Mouse (Mus musculus): ENCODE results near the gene Shc2.

DNA sequence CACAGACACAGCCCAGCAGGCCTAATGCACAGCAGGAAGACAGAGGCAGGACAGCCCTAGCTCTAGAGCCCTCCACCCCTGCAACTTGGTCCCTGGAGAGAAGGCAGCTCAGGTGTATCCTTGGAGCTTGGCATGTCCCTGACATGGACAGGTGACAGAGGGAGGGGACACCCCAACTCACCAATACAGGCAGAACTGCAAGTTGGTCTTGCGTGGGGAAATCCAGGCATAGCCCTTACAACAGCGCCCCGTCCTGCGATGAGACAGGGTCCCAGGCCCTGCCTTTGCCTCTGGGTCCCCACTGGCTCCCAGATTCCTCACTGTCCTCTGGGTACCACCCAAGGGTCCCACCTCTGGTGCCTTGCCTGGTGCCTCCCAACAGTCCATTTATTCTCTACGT is 52.0 kb downstream of the Shc2 start:
- TF ChIP-seq CTCF (IDR thresholded peaks at IDR 0.05; ENCODE audit: insufficient read depth, low read length) (no peak), POLR2A (IDR thresholded peaks at IDR 0.05; ENCODE audit: borderline replicate concordance, extremely low read depth, low read depth, low read length) (no peak)
